9 mouse cellular contexts compared by ENCODE assay signal in the genomic region with DNA sequence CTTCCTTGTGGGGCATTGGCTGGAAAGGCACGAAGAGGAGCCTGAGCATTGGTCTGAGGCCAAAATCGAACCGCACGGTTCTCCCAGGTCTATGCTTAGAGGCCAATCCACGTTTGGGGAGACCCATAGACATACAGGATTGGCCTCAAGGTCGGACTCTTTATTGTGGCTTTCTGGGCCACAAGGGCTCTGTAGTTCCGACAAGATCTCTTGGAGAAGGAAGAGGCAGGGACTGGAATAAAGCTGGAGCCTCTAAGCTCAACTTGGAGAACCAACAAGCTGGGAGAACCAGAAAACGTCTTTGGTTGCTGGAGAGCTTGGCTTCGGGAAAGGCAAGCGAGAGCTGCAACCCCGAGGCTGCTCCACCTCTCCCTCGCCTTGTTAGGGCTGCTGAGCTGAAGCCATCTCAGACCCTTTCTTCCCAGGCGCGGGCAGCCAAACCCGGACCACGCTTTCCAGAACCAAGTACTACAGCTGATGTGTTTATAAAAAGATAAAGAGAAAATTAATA. TPM values are rescaled to one million over a fixed set of nuclear protein-coding genes. Genes with fewer than 3 reads are reported as not detected.
DNase-seq lines count a peak whose midpoint lies in the region; ATAC-seq and TF ChIP-seq lines count a peak whose summit lies in the region.
"Had no signal": no experiment of that assay in that cellular context is flagged by ENCODE, and none has a peak within 500 bp of the region (broad histone marks: within the 10 kb centered on the region; RNA-seq: fewer than 3 reads in every experiment).

No protein-coding gene starts in this region.

- peaks cover 33% of the 10 kb centered on the region for H3K4me1 ChIP-seq in liver, embryonic 15.5 days (replicated peaks)
- H3K4me1 ChIP-seq in liver, embryonic 12.5 days: peaks cover 15% of the 10 kb centered on the region
- H3K4me1 ChIP-seq in hindbrain, postnatal 0 days (ENCODE audit: insufficient read depth, low read length): peaks cover 4% of the 10 kb centered on the region; the same call in 1 of the 2 replicates
- H3K4me1 ChIP-seq in neural tube, embryonic 12.5 days: peaks cover 8% of the 10 kb centered on the region

- DNase-seq in embryo, embryonic 11 days: peak; percentile 46
- DNase-seq in hindbrain, postnatal 0 days (ENCODE audit: low spot score): no peak
- no peak for DNase-seq in adrenal gland, adult 18-20 months (ENCODE audit: low spot score in 2 of 2)
- DNase-seq in spleen, postnatal 36 days (ENCODE audit: low spot score in 2 of 2): no peak
- DNase-seq in adrenal gland, postnatal 10 days: no peak

- H3K36me3 ChIP-seq in liver, embryonic 15.5 days (replicated peaks): no peaks in the 10 kb centered on the region
- no peaks in the 10 kb centered on the region for H3K36me3 ChIP-seq in liver, embryonic 12.5 days
- no peaks in the 10 kb centered on the region for H3K36me3 ChIP-seq in hindbrain, postnatal 0 days (ENCODE audit: insufficient read depth, low read length)
- no peaks in the 10 kb centered on the region for H3K36me3 ChIP-seq in neural tube, embryonic 12.5 days

- H3K4me2 ChIP-seq in liver, embryonic 15.5 days: peak overlapping the region; percentile 56
- H3K4me2 ChIP-seq in liver, embryonic 12.5 days: no peak overlapping the region
- H3K4me2 ChIP-seq in hindbrain, postnatal 0 days (ENCODE audit: low read depth, low read length): peak overlapping the region; percentile 68
- H3K4me2 ChIP-seq in neural tube, embryonic 12.5 days (replicated peaks): peak overlapping the region; percentile 71

- no peak for TF ChIP-seq CTCF in hindbrain, postnatal 0 days (IDR thresholded peaks at IDR 0.05; ENCODE audit: low read depth)

- ATAC-seq in liver, embryonic 15.5 days (ENCODE audit: insufficient read depth): no peak
- no peak for ATAC-seq in liver, embryonic 12.5 days
- no peak for ATAC-seq in hindbrain, postnatal 0 days
- no peak for ATAC-seq in neural tube, embryonic 12.5 days (ENCODE audit: low FRiP score, low read depth)

- no peaks in the 10 kb centered on the region for H3K9me3 ChIP-seq in liver, embryonic 15.5 days (replicated peaks)
- H3K9me3 ChIP-seq in liver, embryonic 12.5 days (replicated peaks): no peaks in the 10 kb centered on the region
- H3K9me3 ChIP-seq in hindbrain, postnatal 0 days (ENCODE audit: low read length): no peaks in the 10 kb centered on the region
- no peaks in the 10 kb centered on the region for H3K9me3 ChIP-seq in neural tube, embryonic 12.5 days

- H3K9ac ChIP-seq in liver, embryonic 15.5 days: no peak overlapping the region
- no peak overlapping the region for H3K9ac ChIP-seq in liver, embryonic 12.5 days
- peak overlapping the region; percentile 69 for H3K9ac ChIP-seq in hindbrain, postnatal 0 days (replicated peaks; ENCODE audit: low read length)
- H3K9ac ChIP-seq in neural tube, embryonic 12.5 days: peak overlapping the region; percentile 87

- WGBS in liver, embryonic 15.5 days (ENCODE audit: insufficient replicate concordance): 2% methylated on average over 16 of the region's 16 CpGs
- WGBS in liver, embryonic 12.5 days (ENCODE audit: insufficient replicate concordance): 3% methylated on average over 16 of the region's 16 CpGs
- 2% methylated on average over 16 of the region's 16 CpGs for WGBS in hindbrain, postnatal 0 days
- WGBS in neural tube, embryonic 12.5 days: 0% methylated on average over 16 of the region's 16 CpGs

- no peak overlapping the region for H3K27ac ChIP-seq in liver, embryonic 15.5 days (replicated peaks)
- H3K27ac ChIP-seq in liver, embryonic 12.5 days: no peak overlapping the region
- H3K27ac ChIP-seq in hindbrain, postnatal 0 days: peak overlapping the region; percentile 77
- H3K27ac ChIP-seq in neural tube, embryonic 12.5 days: peak overlapping the region; percentile 70; the same call in 1 of the 2 replicates

- H3K27me3 ChIP-seq in liver, embryonic 15.5 days: peaks cover 100% of the 10 kb centered on the region
- H3K27me3 ChIP-seq in liver, embryonic 12.5 days (replicated peaks): peaks cover 100% of the 10 kb centered on the region
- peaks cover 27% of the 10 kb centered on the region for H3K27me3 ChIP-seq in hindbrain, postnatal 0 days (ENCODE audit: insufficient read depth, low read length)
- H3K27me3 ChIP-seq in neural tube, embryonic 12.5 days (replicated peaks): peaks cover 98% of the 10 kb centered on the region

- H3K4me3 ChIP-seq in liver, embryonic 15.5 days (replicated peaks): no peak overlapping the region
- no peak overlapping the region for H3K4me3 ChIP-seq in liver, embryonic 12.5 days
- peak overlapping the region; percentile 56 for H3K4me3 ChIP-seq in hindbrain, postnatal 0 days (ENCODE audit: low read length)
- H3K4me3 ChIP-seq in neural tube, embryonic 12.5 days: peak overlapping the region; percentile 55

RNA-seq across cellular contexts. Expression of a gene that starts 2.0 kb away (rescaled TPM):
- 0.05 TPM in 1 of 2 replicates, not detected in the other for polyA plus RNA-seq in liver, embryonic 15.5 days (2015; fragmentation: Nextera tagmentation; extraction: Ambion mirVana)
- polyA plus RNA-seq in liver, embryonic 12.5 days (2016; fragmentation: Nextera tagmentation; extraction: Ambion mirVana): not detected in 2 replicates
- total RNA-seq in hindbrain, postnatal 0 days (2014; rRNA removed): 49.7 and 52.0 TPM in 2 replicates
- polyA plus RNA-seq in hindbrain, postnatal 0 days (2015; fragmentation: Nextera tagmentation; extraction: Ambion mirVana): 28.9 and 32.0 TPM in 2 replicates
- polyA plus RNA-seq in neural tube, embryonic 12.5 days (2016; fragmentation: Nextera tagmentation; extraction: Ambion mirVana): 68.4 and 70.3 TPM in 2 replicates
- not detected for total RNA-seq in adrenal gland, adult 18-20 months (2021)
- total RNA-seq in adrenal gland, postnatal 10 days (2021): under 1 TPM in 1 of 2 experiments, not detected in 1; 0.15 TPM
- total RNA-seq: monocyte, adult 5-6 weeks had no signal

RNA-seq across cellular contexts. Expression of a gene that starts 10.1 kb away (rescaled TPM):
- 25.1 and 26.4 TPM in 2 replicates for polyA plus RNA-seq in liver, embryonic 15.5 days (2015; fragmentation: Nextera tagmentation; extraction: Ambion mirVana)
- polyA plus RNA-seq in liver, embryonic 12.5 days (2016; fragmentation: Nextera tagmentation; extraction: Ambion mirVana): 59.2 and 59.9 TPM in 2 replicates
- total RNA-seq in hindbrain, postnatal 0 days (2014; rRNA removed): 17.2 and 36.0 TPM in 2 replicates
- polyA plus RNA-seq in hindbrain, postnatal 0 days (2015; fragmentation: Nextera tagmentation; extraction: Ambion mirVana): 42.7 and 44.4 TPM in 2 replicates
- 53.3 and 56.7 TPM in 2 replicates for polyA plus RNA-seq in neural tube, embryonic 12.5 days (2016; fragmentation: Nextera tagmentation; extraction: Ambion mirVana)
- 10 to 100 TPM; 19.8 to 21.6 TPM for total RNA-seq in adrenal gland, adult 18-20 months (2021)
- total RNA-seq in adrenal gland, postnatal 10 days (2021): 10 to 100 TPM; 18.1 to 22.5 TPM

Comparison
In these comparisons a context has a peak if more than half of its experiments do, and no peak if none do; other contexts are left out.
1. H3K27ac ChIP-seq: peak in hindbrain, postnatal 0 days (single experiment) and neural tube, embryonic 12.5 days (single experiment); none in liver, embryonic 15.5 days (single experiment) and liver, embryonic 12.5 days (single experiment).
2. H3K4me3 ChIP-seq: peak in hindbrain, postnatal 0 days (single experiment) and neural tube, embryonic 12.5 days (single experiment); none in liver, embryonic 15.5 days (single experiment) and liver, embryonic 12.5 days (single experiment).
3. H3K9ac ChIP-seq: peak in hindbrain, postnatal 0 days (single experiment) and neural tube, embryonic 12.5 days (single experiment); none in liver, embryonic 15.5 days (single experiment) and liver, embryonic 12.5 days (single experiment).
4. RNA of a gene that starts 2.0 kb away (polyA plus RNA-seq): 68.4 to 70.3 TPM in neural tube, embryonic 12.5 days and 28.9 to 32.0 TPM in hindbrain, postnatal 0 days; not detected in liver, embryonic 12.5 days and 0.05 TPM in liver, embryonic 15.5 days; every median in the first group is over 10 times any median in the second.